Mouse (Mus musculus) neural tube, embryonic 10.5 days (tissue): ENCODE data around the gene Umad1.
"Not testable (repeated sequence)": the region's sequence is repeated elsewhere in the genome, so short reads cannot be mapped to it uniquely, and the experiment has no call there.

Experiments
- DNase-seq: peaks from one replicate; pipeline ENCODE4 v3.0.0-alpha.2; 2017; ENCODE audit warnings: low spot score; ENCODE audit errors: extremely low spot score

The Umad1 gene

GRCm38 (mm10) chr6:8312554-8312953, 53.5 kb downstream of the Umad1 start:
- no peak for DNase-seq

DNA sequence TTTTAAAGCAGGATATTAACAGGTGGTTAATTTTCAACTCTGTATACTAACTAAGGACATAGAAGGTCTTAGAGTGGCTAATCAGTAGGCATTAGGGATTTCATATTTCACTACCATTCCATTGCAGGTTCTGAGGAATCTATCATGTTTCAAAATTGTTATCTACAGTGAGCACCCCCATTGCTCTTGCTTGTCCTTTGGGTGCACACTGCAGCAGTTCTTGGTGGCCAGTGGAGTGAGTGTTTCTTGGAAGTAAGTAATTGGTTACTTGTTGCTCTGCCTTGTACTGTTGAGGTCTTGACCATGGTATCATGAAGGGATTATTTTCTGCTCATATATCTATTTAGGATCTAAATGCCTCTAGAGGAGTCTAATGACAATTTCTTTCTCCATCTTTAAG, 57.1 kb downstream of the Umad1 start:
- DNase-seq = no peak

GRCm38 (mm10) chr6:8319591-8319990, 60.5 kb downstream of the Umad1 start:
- no peak for DNase-seq

DNA sequence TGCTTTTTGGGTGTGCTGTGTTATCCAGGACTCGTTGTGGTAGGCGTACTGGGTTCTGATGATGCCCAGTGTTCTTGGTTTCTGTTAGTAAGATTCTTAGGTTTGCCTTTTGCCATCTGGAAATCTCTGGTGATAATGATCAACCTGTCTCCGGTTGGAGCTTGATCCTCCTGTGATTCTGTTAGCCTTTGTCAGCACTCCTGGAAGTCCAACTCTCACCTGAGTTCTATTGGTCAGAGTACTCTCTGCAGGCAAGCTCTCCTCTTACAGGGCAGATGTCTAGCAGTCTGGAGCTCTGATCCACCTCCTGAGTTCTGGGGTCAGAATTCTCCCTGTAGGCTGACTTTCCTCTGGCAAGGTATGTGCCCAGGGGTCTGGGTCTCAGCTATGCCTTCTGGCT, 72.4 kb downstream of the Umad1 start:
- DNase-seq = not testable (repeated sequence)

- DNase-seq = no peak
Measured at GRCm38 (mm10) chr6:8333380-8333779, 74.3 kb downstream of the Umad1 start.

DNA sequence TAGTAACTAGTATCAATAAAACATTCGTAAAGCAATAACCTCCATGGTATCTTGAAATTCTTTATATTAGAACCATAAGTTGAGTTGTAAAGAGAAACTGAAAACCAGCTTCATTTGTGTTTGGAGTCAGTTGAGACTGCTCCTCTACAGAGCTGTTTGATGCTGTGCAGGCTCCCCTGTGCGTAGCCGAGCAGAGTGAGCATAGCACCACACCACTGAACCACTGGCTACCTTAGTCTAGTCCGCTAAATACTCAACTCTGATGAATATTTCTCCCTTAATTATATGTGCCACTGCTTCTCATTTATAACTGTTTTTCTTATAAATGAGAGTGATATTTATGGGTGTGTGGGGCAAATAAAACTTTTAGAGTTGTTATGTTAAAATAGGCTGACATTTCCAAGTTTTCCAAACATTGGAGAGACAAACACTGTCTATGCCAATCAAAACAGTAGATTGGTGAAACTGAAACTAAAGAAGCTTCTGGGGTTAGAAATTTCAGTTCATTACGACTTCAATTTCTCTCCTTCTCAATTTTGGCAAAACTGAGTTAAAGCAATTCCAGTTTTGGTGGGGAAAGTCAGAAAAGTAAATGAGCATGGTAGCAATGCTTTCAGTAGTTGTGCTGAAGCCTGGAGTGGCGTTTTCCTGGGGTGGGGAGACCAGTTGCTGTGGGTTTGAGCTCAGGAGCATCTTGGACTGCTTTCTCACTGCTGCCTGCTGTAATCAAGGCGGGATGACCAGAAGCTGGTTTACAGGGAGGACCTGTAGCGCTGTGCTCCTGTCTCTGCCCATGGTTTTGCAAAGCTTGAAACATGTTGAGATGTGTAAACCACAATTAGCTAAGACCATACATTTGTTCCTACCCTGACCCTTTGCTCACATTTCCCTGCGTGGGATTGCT, 77.7 kb downstream of the Umad1 start:
- DNase-seq = no peak

GRCm38 (mm10) chr6:8339453-8339852, 80.4 kb downstream of the Umad1 start:
- no peak for DNase-seq

GRCm38 (mm10) chr6:8343271-8343670, 84.2 kb downstream of the Umad1 start:
- no peak for DNase-seq

GRCm38 (mm10) chr6:8345219-8345856, 86.2 kb downstream of the Umad1 start:
- no peak for DNase-seq

DNA sequence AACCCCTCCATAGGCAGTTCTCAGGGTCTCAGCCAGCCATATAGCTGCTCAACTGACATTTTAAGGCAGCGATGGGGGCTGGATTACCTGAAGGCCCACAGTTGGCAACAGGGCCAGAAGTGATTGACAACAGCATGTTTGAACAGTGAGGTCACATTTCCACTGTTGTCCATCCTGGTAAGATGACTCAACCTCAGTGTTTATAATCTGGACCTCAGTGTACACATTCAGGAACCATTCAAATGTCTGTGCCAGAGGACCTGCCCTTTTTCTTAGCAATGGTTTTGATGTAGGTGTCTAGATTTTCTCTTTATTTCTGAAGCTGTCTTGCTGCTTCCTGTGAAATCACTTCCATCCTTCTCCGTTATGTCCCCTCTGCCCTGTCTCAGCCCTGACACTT, 88.1 kb downstream of the Umad1 start:
- DNase-seq = no peak

GRCm38 (mm10) chr6:8348344-8348743, 89.3 kb downstream of the Umad1 start:
- DNase-seq = no peak

- no peak for DNase-seq
Measured at GRCm38 (mm10) chr6:8349060-8349670, 90.1 kb downstream of the Umad1 start.

- no peak for DNase-seq
Measured at GRCm38 (mm10) chr6:8351507-8351906, 92.4 kb downstream of the Umad1 start.

DNA sequence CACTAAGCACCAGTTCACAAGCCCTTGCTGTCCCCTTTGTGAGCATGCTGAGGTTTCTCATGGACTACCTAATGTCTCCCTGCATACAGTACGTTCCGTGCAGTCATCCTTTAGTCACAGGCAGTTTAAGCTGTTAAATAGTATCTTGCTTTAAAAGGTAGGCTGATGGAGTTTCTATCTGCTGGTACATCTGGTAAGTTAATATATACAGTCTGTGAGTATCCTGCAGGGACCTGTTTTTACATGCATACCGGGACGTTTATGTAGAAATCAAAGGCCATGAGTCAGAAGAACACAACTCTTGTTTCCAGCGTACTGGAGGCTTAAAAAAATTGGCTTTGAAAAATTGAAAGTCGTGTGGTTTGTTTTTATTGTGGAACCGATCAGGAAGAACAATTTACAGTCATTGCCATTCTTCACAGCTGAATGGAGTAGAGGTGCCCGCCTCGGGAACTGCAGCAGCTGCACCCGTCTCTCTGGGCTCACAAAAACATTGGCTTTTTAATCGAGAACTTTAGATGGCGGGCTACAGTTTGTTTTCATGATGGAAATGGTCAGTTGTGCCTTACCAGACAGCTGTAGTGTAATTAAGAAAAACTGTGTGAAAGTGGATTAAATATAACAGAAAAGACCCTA, 93.6 kb downstream of the Umad1 start:
- no peak for DNase-seq

GRCm38 (mm10) chr6:8353461-8353860, 94.4 kb downstream of the Umad1 start:
- no peak for DNase-seq

DNA sequence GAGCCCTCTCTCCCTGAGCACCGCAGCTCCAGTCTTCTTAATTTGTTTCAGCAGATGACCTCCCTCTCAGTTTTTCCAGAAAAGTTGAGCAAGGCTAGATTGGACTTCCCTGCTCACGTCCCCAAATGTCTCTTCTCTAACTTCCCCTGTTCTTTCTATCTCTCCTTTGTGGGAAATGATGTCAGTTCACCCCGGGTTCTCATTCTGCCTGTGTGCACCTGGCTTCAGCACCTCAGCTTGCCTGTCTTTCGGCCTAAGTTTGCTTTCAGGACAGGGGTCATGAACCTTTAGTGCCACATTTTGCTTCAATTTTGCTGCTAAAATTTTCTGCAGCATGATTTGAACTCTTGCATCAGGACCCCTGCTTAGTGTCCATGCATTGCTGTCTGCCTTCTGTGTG, 95.8 kb downstream of the Umad1 start:
- DNase-seq = no peak

DNA sequence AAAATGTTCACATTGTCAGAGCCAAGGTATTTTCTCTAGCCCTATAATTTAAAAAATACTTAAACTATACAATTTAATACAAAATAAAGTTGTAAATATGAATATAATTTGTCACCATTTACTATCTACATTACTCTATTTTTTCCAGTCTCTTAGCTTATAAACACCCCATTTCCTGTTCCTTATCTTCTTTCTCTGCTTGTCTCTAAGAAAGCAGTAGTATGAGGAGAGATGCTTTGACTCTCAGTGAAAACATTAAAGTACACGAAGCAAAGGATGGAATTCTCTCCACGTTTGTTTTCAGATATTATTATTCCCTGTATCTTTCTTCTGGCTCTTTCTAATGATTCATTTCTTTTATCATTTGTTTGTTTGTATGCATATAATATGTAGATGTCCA, 99.1 kb downstream of the Umad1 start:
- DNase-seq = no peak

DNA sequence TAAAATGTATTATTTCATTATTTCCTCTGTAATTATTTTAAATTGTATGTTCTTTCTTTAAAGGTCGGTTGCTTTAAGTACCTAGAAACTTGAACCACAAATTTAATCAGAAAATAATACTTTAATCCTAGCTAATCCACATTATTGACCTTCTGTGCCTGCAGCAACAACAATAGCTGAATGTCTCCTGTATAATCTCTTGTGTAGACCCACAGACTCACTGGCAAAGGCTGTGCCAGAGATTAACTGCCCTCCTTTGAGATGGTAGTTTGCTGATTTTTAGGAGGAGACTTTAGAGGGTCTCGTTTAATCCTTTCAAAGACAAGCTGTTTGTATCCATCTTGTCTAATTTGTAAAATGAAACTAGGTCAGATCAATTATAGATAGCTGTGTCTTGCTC, 99.7 kb downstream of the Umad1 start:
- no peak for DNase-seq

DNA sequence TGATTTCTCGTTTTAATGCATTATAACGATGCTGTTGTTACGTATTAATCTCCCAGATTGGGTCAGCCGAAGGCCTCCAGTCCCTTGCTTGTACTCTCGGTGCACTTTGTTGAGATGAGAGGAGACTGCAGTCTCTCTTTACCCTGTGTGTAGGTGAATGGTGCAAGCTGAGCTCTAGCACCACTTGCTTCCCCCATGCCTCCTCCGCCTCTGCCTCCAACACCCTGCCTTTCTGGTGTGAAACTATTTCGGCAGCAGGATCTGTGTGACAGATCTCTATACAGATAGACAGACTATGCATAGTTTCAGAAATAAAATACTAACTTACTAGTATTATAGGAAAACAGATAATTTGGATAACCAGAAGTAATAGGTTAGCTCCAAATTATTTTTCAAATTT, 101.7 kb downstream of the Umad1 start:
- no peak for DNase-seq

DNA sequence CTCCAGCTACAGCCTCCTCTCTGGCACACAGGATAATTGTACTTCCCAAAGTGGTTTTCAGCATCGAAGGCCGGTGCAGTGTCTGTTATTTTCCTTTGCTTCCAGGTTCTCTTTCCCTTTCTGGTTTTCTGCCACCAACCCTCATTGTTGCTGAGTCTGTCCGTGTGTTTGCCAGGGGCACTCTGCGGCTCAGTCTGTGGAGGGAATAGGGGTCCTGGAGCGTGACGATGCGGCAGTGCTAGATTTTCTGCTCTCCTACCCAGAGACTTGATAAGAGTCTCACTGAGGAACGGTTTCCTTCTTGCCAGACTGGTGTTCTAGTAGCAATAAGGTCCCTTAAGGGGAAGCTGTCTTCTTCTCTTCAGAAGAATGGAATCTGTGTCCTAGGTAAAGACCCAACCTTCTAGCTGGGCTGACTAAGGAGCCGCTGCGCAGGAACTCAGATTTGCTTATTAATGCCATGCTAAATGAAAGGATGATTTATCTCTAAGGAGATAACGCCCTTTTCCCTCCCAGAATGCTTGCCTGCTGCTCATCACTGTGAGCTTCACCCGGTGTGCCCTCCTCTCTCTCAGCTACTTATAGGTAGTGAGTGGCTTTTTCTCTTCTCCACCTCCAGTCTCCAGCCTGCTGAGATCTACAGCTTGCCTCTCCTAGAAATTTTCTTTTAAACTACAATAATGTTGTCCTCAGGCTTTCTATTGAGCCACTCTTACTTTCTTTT, 105.1 kb downstream of the Umad1 start:
- no peak for DNase-seq

- no peak for DNase-seq
Measured at GRCm38 (mm10) chr6:8364757-8365150, 105.7 kb downstream of the Umad1 start.
